Mouse (Mus musculus) frontal cortex, postnatal 25 days (tissue): ENCODE measurements around the gene Ces1f.
A peak's percentile ranks its signal among the peaks of the same experiment; 100 is the strongest.
"Not testable (repeated sequence)": the region's sequence is repeated elsewhere in the genome, so short reads cannot be mapped to it uniquely, and the experiment has no call there.

Experiments used
- DNase-seq, 2 experiments: peaks; one replicate each; pipeline ENCODE4 v3.0.0; 2022; ENCODE audit warnings: low spot score in 2 of 2

Gene Ces1f

GRCm38 (mm10) chr8:93279556-93279955, at the start of gene Ces1f:
TSS of gene Ces1f (minus strand) at chr8:93279747.
- DNase-seq, result no peak

- no peak for DNase-seq
Measured at GRCm38 (mm10) chr8:93325123-93325522, 45.6 kb upstream of the Ces1f start.

- no peak for DNase-seq
Measured at GRCm38 (mm10) chr8:93317031-93317430, 37.5 kb upstream of the Ces1f start.

GRCm38 (mm10) chr8:93315557-93315956, 36.0 kb upstream of the Ces1f start:
- DNase-seq, result no peak

GRCm38 (mm10) chr8:93283896-93284295, 4.3 kb upstream of the Ces1f start:
- no peak for DNase-seq

- no peak for DNase-seq
Measured at GRCm38 (mm10) chr8:93282349-93282748, 2.8 kb upstream of the Ces1f start.

GRCm38 (mm10) chr8:93278176-93278805, 1.3 kb downstream of the Ces1f start:
- DNase-seq, result no peak

GRCm38 (mm10) chr8:93274609-93275008, 4.9 kb downstream of the Ces1f start:
- no peak for DNase-seq

- DNase-seq, result peak in 1 of 2 experiments; percentile 8
Measured at GRCm38 (mm10) chr8:93273321-93273720, 6.2 kb downstream of the Ces1f start.

GRCm38 (mm10) chr8:93272686-93273085, 6.9 kb downstream of the Ces1f start:
- DNase-seq, result no peak

- no peak for DNase-seq
Measured at GRCm38 (mm10) chr8:93261436-93261835, 18.1 kb downstream of the Ces1f start.

GRCm38 (mm10) chr8:93252400-93252925, 27.1 kb downstream of the Ces1f start:
- DNase-seq, result no peak

GRCm38 (mm10) chr8:93246057-93246456, 33.5 kb downstream of the Ces1f start:
- DNase-seq, result no peak

GRCm38 (mm10) chr8:93239884-93240283, 39.7 kb downstream of the Ces1f start:
- DNase-seq, result no peak

GRCm38 (mm10) chr8:93235681-93236080, 43.9 kb downstream of the Ces1f start:
- no peak for DNase-seq

GRCm38 (mm10) chr8:93234706-93235105, 44.8 kb downstream of the Ces1f start:
- DNase-seq, result no peak

- DNase-seq, result no peak
Measured at GRCm38 (mm10) chr8:93234068-93234467, 45.5 kb downstream of the Ces1f start.

- no peak for DNase-seq
Measured at GRCm38 (mm10) chr8:93229446-93229845, 50.1 kb downstream of the Ces1f start, which contains the start of gene Ces1e. TSS of gene Ces1e (minus strand) at chr8:93229619.

GRCm38 (mm10) chr8:93228673-93229370, 50.7 kb downstream of the Ces1f start:
- no peak for DNase-seq

- not testable (repeated sequence) for DNase-seq
Measured at GRCm38 (mm10) chr8:93226471-93226870, 53.1 kb downstream of the Ces1f start.

GRCm38 (mm10) chr8:93221896-93222295, 57.7 kb downstream of the Ces1f start:
- no peak for DNase-seq

GRCm38 (mm10) chr8:93217867-93218266, 61.7 kb downstream of the Ces1f start:
- DNase-seq, result no peak

GRCm38 (mm10) chr8:93217375-93217774, 62.2 kb downstream of the Ces1f start:
- DNase-seq, result no peak
